Mouse (Mus musculus): ENCODE results near the gene Tbxas1.

Gene Tbxas1

GRCm38 (mm10) chr6:39132556-39132955 is 257.4 kb downstream of the Tbxas1 start:
- DNase-seq, result no peak
